Mouse (Mus musculus) CD4-positive naive resting alpha-beta T cell, adult 57 days (primary cell): Measurements from ENCODE around the gene Tbc1d30. TPM values are rescaled to one million over a fixed set of nuclear protein-coding genes. Genes with fewer than 3 reads are reported as not detected.

Source experiments
- total RNA-seq: library from RNA; stranded (reverse); gene quantifications from one replicate; pipeline ENCODE4 v1.2.4, GENCODE M21; 2023

Gene Tbc1d30
- total RNA-seq: 27.7 TPM

GRCm38 (mm10) chr10:121351066-121351581 is at the start of gene Tbc1d30:
Tbc1d30 (minus strand) TSS chr10:121351278.

DNA sequence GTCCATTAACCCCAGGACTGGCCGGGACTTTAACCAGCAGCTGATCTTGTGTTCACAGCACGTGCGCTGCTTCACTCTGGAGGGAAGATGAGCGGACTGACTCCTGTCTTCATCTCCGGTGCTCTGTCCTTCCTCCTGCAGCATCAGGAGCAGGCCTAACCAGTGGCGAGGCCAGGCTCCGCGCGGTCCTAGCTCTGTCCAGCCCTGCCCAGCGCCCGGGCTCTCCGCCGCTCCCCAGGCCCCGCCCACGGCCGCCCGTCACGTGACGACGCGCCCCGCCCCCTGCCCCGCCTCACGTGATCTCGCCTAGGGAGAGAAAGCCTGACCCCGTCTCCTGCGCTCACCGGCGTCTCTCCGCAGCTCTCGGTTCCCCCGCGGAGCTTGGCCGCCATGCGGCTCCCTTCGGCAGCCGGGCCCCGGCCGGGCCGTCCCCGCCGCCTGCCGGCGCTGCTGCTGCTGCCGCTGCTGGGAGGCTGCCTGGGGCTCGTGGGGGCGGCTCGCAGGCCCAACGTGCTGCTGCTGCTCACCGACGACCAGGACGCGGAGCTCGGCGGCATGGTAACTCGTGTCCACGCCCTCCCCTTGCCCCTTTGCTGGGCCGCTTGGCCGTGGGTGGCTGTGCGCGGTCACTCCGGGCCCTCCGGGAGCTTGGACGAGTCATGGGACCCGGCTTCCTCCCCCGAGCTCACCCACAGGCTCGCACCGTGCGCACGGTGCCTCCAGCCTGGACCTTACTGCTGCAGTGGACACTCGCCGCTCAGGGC is 13.9 kb upstream of the Tbc1d30 start, which contains the start of gene Gns:
Gene Gns (plus strand): TSS at position 290 of the 764 bp plus-strand sequence.

Other genes starting within 250 kb of the Tbc1d30 start
- 48.4 TPM for gene Gns, start 13.8 kb upstream of the Tbc1d30 start, total RNA-seq
- 90.4 TPM for gene Rassf3, start 125.1 kb upstream of the Tbc1d30 start, total RNA-seq
- gene Tbk1, start 235.5 kb upstream of the Tbc1d30 start, total RNA-seq: 75.4 TPM